Mouse (Mus musculus) embryo, embryonic 11 days (tissue): ENCODE measurements around the gene Rad51b.

Experiments
- DNase-seq: peaks from one replicate; pipeline ENCODE4 v3.0.0-alpha.2; 2015

Rad51b gene

GRCm38 (mm10) chr12:79331722-79332121, 34.6 kb downstream of the Rad51b start:
- DNase-seq: no peak

GRCm38 (mm10) chr12:79338791-79339190, 41.7 kb downstream of the Rad51b start:
- DNase-seq: no peak

- no peak for DNase-seq
Observed at GRCm38 (mm10) chr12:79340513-79340912, 43.4 kb downstream of the Rad51b start.

- no peak for DNase-seq
Observed at GRCm38 (mm10) chr12:79341291-79341845, 44.3 kb downstream of the Rad51b start.

- DNase-seq: no peak
Observed at GRCm38 (mm10) chr12:79346198-79346733, 49.2 kb downstream of the Rad51b start.

- peak; percentile 91 for DNase-seq
Observed at GRCm38 (mm10) chr12:79347643-79348042, 50.6 kb downstream of the Rad51b start.

GRCm38 (mm10) chr12:79351461-79351860, 54.4 kb downstream of the Rad51b start:
- no peak for DNase-seq

- DNase-seq: no peak
Observed at GRCm38 (mm10) chr12:79352086-79352741, 55.1 kb downstream of the Rad51b start.

GRCm38 (mm10) chr12:79352742-79353114, 55.6 kb downstream of the Rad51b start:
- no peak for DNase-seq

- DNase-seq: no peak
Observed at GRCm38 (mm10) chr12:79353356-79353755, 56.3 kb downstream of the Rad51b start.

GRCm38 (mm10) chr12:79354621-79355020, 57.5 kb downstream of the Rad51b start:
- no peak for DNase-seq

GRCm38 (mm10) chr12:79356138-79356537, 59.1 kb downstream of the Rad51b start:
- DNase-seq: no peak

- DNase-seq: no peak
Observed at GRCm38 (mm10) chr12:79357631-79358030, 60.5 kb downstream of the Rad51b start.

GRCm38 (mm10) chr12:79358613-79359218, 61.6 kb downstream of the Rad51b start:
- peak; percentile 92 for DNase-seq

GRCm38 (mm10) chr12:79359404-79359803, 62.3 kb downstream of the Rad51b start:
- peak; percentile 33 for DNase-seq

GRCm38 (mm10) chr12:79362219-79362618, 65.1 kb downstream of the Rad51b start:
- DNase-seq: peak; percentile 63

- DNase-seq: no peak
Observed at GRCm38 (mm10) chr12:79364284-79364683, 67.2 kb downstream of the Rad51b start.

- DNase-seq: no peak
Observed at GRCm38 (mm10) chr12:79368818-79369217, 71.7 kb downstream of the Rad51b start.

- no peak for DNase-seq
Observed at GRCm38 (mm10) chr12:79369512-79370165, 72.6 kb downstream of the Rad51b start.

GRCm38 (mm10) chr12:79372697-79373096, 75.6 kb downstream of the Rad51b start:
- no peak for DNase-seq

- no peak for DNase-seq
Observed at GRCm38 (mm10) chr12:79377378-79377777, 80.3 kb downstream of the Rad51b start.

GRCm38 (mm10) chr12:79377861-79378260, 80.8 kb downstream of the Rad51b start:
- peak; percentile 78 for DNase-seq

- DNase-seq: no peak
Observed at GRCm38 (mm10) chr12:79380190-79380589, 83.1 kb downstream of the Rad51b start.

- no peak for DNase-seq
Observed at GRCm38 (mm10) chr12:79381489-79381888, 84.4 kb downstream of the Rad51b start.
